Mouse (Mus musculus) megakaryocyte, embryonic 14.5 days (primary cell): ENCODE data around the gene Myl9.

Experiments
- FLI1 ChIP-seq: IDR thresholded peaks from 2 replicates; pipeline ENCODE4 v1.6.1; 2012; ENCODE audit warnings: low read length, inconsistent platforms, mixed read lengths
- GATA1 ChIP-seq: IDR thresholded peaks from 3 replicates; pipeline ENCODE4 v1.6.1; 2012; ENCODE audit warnings: mixed read lengths, low read length, inconsistent platforms, borderline replicate concordance

- no peak for TF ChIP-seq GATA1
- TF ChIP-seq FLI1 = no peak
Observed at GRCm38 (mm10) chr2:156735761-156736335, 39.4 kb upstream of the Myl9 start.
